Mouse (Mus musculus): ENCODE measurements around the gene A730071L15Rik.
A peak's percentile ranks its signal among the peaks of the same experiment; 100 is the strongest.

Gene A730071L15Rik

GRCm38 (mm10) chr11:6184202-6184935 lies 15.5 kb upstream of the A730071L15Rik start:
- DNase-seq, result no peak

GRCm38 (mm10) chr11:6187399-6187798 lies 12.4 kb upstream of the A730071L15Rik start:
- no peak for DNase-seq

GRCm38 (mm10) chr11:6187878-6188277 lies 12.0 kb upstream of the A730071L15Rik start:
- peak; percentile 91 for DNase-seq

GRCm38 (mm10) chr11:6196780-6197179 lies 3.0 kb upstream of the A730071L15Rik start:
- no peak for DNase-seq

- no peak for DNase-seq
Observed at GRCm38 (mm10) chr11:6198449-6198848, 1.4 kb upstream of the A730071L15Rik start.

GRCm38 (mm10) chr11:6200087-6200569 lies 299 bp downstream of the A730071L15Rik start, which contains the start of gene Nudcd3:
Gene Nudcd3 (minus strand): TSS chr11:6200415.
- DNase-seq, result peak; percentile 92

- no peak for DNase-seq
Observed at GRCm38 (mm10) chr11:6200570-6200969, 741 bp downstream of the A730071L15Rik start.

GRCm38 (mm10) chr11:6207090-6207489 lies 7.3 kb downstream of the A730071L15Rik start:
- DNase-seq, result no peak

GRCm38 (mm10) chr11:6208158-6208557 lies 8.3 kb downstream of the A730071L15Rik start:
- no peak for DNase-seq

GRCm38 (mm10) chr11:6216834-6217233 lies 17.0 kb downstream of the A730071L15Rik start:
- DNase-seq, result no peak

GRCm38 (mm10) chr11:6218189-6218896 lies 18.5 kb downstream of the A730071L15Rik start:
- DNase-seq, result no peak

- no peak for DNase-seq
Observed at GRCm38 (mm10) chr11:6219967-6220366, 20.1 kb downstream of the A730071L15Rik start.

- DNase-seq, result no peak
Observed at GRCm38 (mm10) chr11:6222187-6222586, 22.4 kb downstream of the A730071L15Rik start.

GRCm38 (mm10) chr11:6224541-6225229 lies 24.9 kb downstream of the A730071L15Rik start:
- DNase-seq, result peak; percentile 16

- DNase-seq, result no peak
Observed at GRCm38 (mm10) chr11:6230012-6230411, 30.2 kb downstream of the A730071L15Rik start, which contains the start of gene Npc1l1. Gene Npc1l1 (minus strand): TSS chr11:6230143.

GRCm38 (mm10) chr11:6233025-6233424 lies 33.2 kb downstream of the A730071L15Rik start:
- DNase-seq, result no peak

GRCm38 (mm10) chr11:6244707-6245106 lies 44.9 kb downstream of the A730071L15Rik start:
- no peak for DNase-seq

Data from kidney, postnatal 14 days (tissue).